Mouse (Mus musculus) heart, adult 18-20 months (tissue): ENCODE measurements around the gene Clstn1. TPM values are rescaled to one million over a fixed set of nuclear protein-coding genes. Genes with fewer than 3 reads are reported as not detected.
"Not testable (repeated sequence)": the region's sequence is repeated elsewhere in the genome, so short reads cannot be mapped to it uniquely, and the experiment has no call there.

Experiments
- DNase-seq, 2 experiments: peaks; one replicate each; pipeline ENCODE4 v3.0.0; 2021 to 2022; ENCODE audit warnings: mixed read lengths in 1 of 2
- total RNA-seq, 2 experiments: library from RNA; stranded (reverse); gene quantifications; 2 replicates each; pipeline ENCODE4 v1.2.3; 2021

Gene Clstn1
- total RNA-seq, 2 experiments from 2014 or later: 96.1 to 96.2 TPM

GRCm38 (mm10) chr4:149600130-149600529 lies 13.9 kb downstream of the Clstn1 start:
- DNase-seq: no peak

GRCm38 (mm10) chr4:149601484-149601883 lies 15.2 kb downstream of the Clstn1 start:
- no peak for DNase-seq

DNA sequence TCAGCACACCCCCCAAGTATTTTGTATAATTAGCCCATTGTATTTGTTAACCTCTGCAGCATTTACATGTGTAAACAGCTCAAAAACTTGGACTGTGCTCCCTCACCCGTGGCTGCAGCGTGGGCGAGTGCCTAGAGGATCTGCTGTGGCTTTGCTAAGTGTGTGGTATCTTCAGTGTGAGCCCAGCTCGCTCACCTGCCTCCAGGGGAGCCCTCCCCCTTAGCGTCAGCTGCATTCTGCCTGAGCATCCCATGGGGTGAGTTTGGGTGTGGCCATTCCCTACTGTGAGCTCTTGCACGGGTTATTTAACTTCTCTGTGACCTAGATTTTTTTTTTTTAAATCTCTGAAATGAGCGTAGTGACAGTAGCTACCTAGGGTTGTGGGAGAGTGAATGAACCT lies 16.0 kb downstream of the Clstn1 start:
- no peak for DNase-seq

DNA sequence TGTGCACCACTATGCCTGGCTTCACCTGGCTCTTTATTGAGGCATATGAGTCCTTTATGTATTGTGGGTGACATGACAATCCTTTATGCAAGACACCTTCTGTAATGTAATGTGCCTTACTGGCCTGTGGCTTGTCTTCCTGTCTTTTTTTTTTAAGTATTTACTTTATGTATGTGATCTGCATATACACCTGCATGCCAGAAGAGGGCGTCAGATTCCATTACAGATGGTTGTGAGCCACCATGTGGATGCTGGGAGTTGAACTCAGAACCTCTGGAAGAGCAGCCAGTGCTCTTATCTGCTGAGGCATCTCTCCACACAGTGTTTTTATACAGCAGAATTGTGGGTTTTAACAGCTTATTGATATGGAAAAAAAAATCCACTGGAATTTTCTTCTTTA lies 17.6 kb downstream of the Clstn1 start:
- DNase-seq: no peak

DNA sequence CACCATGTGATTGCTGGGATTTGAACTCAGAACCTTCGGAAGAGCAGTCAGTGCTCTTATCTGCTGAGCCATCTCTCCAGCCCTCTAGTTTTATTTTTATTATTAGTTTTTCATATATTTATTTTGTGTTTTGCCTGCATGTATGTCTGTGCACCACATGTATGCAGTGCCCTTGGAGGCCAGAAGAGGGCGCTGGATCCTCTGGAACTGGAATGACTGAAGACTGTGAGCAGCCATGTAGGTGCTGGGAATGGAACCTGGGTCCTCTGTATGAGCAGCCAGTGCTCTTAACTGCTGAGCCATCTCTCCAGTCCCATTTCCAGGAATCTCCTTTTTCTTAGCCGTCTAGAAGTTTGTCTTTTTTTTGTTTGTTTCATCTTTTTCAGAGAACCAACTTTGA lies 18.2 kb downstream of the Clstn1 start:
- DNase-seq: no peak

- DNase-seq: peak in 1 of 2 experiments; percentile 32
Observed at GRCm38 (mm10) chr4:149606056-149606455, 19.8 kb downstream of the Clstn1 start.

DNA sequence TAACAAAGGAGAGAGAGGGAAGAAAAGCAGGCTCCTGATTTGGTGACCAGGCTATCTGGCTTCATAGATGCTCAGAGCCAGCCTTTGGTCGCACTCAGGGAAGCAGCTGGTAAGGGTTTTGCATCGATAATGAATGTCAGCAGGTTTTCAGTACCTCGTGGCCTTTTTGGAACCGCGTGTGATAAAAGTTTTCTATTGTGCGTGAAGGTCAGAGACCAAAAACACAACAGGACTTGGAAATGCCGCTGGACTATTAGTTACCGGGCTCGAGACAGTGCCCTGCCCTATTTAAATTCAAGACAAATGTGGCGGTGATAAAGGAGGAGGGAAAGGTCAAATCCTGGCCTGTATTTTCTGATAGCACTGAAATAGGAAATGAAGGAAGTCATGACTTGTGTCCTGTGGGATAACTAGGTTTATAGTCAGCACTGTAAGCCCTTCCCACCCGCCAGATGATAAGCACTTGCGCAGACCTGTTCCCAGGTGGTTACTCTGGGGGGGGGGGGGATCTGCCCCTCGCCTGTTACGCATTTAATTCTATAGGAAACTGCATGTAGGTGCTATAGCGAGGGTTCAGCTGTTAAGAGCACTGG lies 20.6 kb downstream of the Clstn1 start:
- DNase-seq: no peak

DNA sequence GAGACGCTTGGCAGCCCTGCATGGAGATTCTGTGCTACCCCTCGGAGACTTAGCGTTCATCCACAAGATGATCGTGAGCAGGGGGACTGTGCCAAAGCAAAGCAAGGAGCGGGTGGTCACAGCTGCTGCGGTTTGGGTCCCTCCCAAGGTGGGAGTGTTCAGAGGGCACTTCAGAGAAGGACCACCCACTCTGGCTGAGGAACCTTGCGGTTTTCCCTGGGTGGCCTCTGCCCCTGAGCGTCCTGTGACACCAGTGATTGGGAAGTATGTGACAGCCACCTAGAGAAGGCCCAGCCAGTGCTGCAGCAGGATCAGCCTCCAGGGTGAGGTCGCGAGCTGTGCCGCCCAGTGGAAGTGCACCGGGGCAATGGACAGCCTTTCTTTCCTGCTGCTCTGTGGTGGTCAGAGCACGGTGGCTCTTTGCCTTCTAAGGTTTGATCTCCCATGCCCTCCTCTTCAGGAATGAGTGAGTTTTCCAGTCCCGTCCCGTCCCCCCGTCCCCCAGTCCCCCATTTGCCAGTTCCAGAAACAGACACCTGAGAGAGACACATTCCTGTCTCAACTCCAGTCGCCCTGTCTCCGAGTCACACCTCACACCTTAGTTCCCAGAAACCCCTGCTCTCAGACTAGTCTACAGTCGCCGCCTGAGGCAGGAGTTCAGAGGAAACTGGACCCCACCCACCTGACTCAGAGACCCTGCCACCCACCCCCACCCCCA lies 21.5 kb downstream of the Clstn1 start:
- DNase-seq: peak in 1 of 2 experiments; percentile 41

- no peak for DNase-seq
Observed at GRCm38 (mm10) chr4:149608309-149608638, 22.0 kb downstream of the Clstn1 start.

DNA sequence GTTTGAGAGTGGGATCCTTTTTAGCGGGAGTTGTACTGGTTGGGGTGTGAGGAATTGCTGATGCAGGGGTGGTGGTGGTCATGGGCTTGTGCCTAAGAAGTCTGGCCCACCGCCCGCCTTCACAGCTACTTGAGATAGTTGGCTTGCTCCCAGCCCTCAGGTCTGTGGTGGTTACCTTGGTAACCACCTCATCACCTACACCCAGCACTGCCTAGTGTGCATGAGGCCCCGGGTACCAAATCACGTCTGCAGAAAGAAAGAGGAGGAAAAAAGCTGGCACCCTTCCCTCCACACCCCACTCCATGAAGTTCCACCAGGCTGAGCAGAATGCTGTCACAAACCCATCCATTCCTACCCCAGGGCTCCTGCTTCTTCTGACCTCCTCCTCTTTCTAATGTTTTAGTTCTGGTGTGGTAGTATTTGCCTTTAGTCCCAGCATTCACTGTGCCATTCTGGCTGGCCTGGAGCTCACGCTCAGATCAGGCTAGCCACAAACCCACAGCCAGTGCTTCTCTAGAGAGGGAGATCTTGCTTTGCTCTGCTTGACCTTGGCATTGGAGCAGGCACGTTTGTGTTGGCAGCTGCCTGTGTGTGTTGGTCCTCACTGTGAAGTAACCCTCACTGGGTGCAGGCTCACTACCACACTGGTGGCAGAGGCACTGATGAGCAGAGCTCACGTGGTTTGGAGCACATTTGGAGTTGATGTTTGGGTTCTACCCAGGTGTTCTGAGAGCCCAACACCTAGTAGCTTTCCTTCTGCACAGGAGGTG lies 23.2 kb downstream of the Clstn1 start:
- DNase-seq: no peak

DNA sequence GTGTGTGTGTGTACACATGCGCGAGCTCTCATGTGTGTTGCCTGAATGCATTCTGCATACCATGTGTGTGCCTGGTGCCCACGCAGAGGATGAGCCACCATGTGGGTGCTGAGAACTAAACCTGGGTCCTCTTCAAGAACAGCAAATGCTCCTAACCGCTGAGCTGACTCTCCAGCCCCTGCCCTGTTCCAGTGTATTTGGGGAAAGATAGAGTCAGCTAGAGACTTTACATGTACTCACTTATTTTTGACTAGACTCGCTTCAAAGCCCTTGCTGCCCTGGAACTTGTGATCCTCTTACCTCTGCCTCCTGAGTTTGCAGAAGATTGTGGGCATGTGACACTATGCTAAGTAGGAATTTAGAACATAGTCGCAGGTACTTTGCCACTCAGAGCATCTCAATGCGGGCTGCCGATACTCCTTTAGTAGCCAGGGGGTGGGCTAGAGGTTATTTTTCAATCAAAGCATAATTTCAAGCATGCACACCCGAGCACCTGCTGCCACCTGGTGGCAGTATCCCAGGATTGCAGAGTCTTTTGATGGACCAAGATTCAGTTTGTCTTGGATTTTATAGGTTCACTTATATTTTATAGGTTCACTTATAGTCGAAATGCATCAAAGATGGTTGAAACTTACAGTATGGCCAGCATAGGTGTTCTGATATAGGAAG lies 25.2 kb downstream of the Clstn1 start:
- DNase-seq: peak in 1 of 2 experiments; percentile 78

GRCm38 (mm10) chr4:149613497-149613896 lies 27.2 kb downstream of the Clstn1 start:
- DNase-seq: not testable (repeated sequence)

DNA sequence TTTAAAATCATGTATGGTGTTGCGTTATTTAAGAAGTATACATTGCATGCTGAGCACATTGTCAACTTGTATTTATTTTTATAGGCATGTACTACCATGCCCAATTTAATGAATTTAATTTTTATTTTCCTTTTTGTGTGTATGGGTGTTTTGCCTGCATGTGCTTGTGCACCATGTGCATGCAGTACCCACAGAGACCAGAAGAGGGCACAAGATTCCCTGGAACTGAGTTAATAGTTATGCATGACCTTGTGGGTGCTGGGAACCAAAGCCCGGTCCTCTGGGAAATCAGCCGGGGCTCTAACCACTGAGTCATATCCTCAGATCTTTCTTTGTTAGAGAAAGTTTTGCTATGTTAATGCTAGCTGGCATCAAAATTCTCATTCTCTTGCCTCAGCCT lies 28.6 kb downstream of the Clstn1 start:
- DNase-seq: no peak

DNA sequence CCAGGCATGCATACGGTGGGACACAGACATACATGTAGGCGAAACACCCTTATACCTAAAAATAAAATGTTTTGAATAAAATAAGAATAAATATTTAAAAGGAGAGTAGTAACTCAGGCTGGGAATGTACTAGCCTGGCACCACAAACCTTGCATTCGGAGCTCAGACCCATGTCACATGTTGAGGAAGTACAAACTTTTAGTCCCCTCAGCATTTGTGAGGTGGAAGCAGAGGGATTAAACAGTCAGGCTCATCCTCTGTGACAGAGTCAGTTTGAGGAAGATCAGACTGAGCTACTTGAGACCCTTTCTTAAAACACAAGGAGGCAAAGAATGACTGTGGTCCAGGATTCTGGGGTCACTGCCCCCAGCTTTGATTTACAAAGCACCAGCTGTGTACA lies 30.7 kb downstream of the Clstn1 start:
- DNase-seq: not testable (repeated sequence)

DNA sequence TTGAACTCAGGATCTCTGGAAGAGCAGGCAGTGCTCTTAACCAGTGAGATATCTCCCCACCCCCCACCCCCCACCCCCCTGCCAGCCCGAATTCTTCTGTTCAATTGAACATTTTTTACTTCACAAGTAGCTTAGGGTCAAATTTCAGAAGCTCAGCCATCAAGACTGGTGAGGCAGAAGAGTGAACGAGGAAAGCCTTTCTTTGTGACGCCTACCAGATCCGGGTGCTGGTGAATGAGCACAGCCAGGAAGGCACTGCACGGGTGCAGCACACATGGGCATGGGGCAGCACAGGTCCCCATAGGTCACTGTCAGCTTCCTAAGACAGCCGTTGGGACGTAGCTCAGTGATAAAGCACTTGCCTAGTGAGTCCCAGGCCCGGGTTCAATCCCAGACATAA lies 33.7 kb downstream of the Clstn1 start:
- no peak for DNase-seq

GRCm38 (mm10) chr4:149621286-149621685 lies 35.0 kb downstream of the Clstn1 start:
- DNase-seq: no peak

- no peak for DNase-seq
Observed at GRCm38 (mm10) chr4:149623711-149624110, 37.4 kb downstream of the Clstn1 start.

DNA sequence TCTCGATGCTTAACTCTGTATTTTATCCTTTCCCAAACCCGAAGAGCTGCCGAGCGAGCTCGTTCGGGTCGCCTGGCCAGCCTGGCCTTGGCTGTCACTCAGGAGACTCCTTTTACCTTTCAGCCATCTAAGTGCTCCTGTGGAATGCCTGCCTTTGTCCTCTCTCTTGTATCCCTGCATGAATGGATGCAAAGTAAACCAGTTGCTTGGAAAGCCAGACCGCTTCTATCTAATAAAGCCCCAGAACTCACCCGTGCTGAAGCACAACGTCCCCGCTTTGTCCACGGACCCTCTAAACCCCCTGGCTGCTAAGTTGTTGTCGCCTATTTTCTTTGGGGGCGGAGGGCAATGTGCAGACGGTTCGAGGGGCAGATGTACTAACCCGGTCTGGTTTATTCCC lies 40.5 kb downstream of the Clstn1 start:
- no peak for DNase-seq

DNA sequence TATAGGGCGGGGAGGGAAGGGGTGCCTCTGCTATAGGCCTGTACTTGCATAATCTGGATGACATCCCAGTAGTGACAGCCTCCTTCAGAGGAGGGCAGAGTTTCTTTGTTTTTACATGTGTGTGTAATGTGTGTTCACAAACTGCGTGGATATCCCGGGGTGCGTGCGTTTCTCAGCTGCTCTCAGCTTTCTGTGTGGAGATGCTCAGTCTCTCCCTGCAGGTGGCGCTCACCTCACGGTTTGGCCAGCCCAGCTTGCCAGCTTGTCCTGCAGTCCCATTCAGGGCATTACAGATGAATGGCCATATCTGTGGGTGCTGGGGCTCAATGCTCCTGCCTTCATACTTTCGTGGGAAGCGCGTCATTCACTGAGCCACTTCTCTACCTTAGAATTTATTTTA lies 42.1 kb downstream of the Clstn1 start:
- peak; percentile 32 to 58 for DNase-seq

- peak in 1 of 2 experiments; percentile 27 for DNase-seq
Observed at GRCm38 (mm10) chr4:149628810-149629209, 42.5 kb downstream of the Clstn1 start.

DNA sequence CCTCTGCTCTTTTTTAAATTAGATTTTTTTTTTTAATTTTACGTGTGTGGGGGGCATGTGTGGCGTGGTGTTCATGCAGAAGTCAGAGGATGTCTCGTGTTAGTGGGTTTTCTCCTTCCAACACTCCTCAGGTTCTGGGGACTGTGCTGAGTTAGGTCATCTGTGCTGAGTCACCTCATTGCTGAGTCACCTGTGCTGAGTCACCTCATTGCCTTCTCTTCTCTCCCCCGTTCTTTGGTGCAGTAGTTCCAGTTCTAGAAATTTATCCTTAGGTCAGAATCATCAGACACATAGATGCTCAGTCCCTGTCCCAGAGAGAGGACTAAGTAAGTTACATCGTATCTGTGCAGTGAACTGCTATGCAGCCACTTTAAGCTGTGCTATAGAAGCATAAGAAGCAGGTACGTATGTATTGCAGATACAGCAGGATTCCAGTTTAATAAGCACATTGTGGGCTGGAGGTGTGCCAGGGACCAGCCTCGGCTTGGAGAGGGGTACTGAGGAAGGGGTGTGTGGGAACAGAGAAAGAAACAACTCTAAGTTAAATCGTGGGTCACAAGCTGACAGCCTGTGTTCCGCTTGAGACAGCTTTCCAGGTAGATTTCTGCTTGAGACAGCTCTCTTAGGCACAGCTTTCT lies 46.5 kb downstream of the Clstn1 start:
- no peak for DNase-seq

- DNase-seq: no peak
Observed at GRCm38 (mm10) chr4:149634157-149634556, 47.9 kb downstream of the Clstn1 start.
